8 mouse cellular contexts compared by ENCODE assay signal in the genomic region with DNA sequence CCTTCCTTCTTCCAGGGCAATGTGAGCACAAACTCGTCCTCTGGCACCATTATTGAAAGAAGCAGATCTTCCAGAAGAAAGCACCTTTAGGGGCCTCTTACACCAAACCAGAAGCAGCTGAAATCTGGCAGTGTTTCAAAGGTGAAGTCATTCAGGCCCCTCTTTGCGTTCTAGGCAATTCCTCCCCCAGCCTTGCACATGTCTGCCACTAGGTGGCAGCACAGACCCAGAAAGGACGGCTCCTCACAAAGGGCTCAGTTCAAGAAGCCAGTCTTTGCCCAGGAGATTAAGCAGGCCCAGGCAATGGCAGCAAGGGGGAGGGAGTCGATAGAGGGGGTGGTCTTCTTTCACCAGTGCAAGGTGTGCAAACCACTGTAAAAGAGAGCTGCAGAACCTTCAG. TPM values are rescaled to one million over a fixed set of nuclear protein-coding genes. Genes with fewer than 3 reads are reported as not detected.
DNase-seq lines count a peak whose midpoint lies in the region; ATAC-seq lines count a peak whose summit lies in the region.

No protein-coding gene starts in this region.

- peak overlapping the region; percentile 89; the same call in 1 of the 2 replicates for H3K4me2 ChIP-seq in hindbrain, embryonic 12.5 days (replicated peaks)

- H3K4me3 ChIP-seq in hindbrain, embryonic 12.5 days, result no peak overlapping the region

- no peak overlapping the region for H3K9ac ChIP-seq in hindbrain, embryonic 12.5 days

- WGBS in hindbrain, embryonic 12.5 days, result 0% methylated on average over 4 of the region's 4 CpGs

- peak; percentile 93 for DNase-seq in ZHBTc4 (ENCODE audit: low read depth, low spot score)
- peak; percentile 96 to 97 for DNase-seq in cerebellum, postnatal 10 days
- peak; percentile 79 to 84 for DNase-seq in frontal cortex, postnatal 10 days (ENCODE audit: low spot score in 2 of 2)
- DNase-seq in layer of hippocampus, postnatal 36 days, result peak; percentile 79 to 84
- peak; percentile 89 to 92 for DNase-seq in right cerebral cortex, postnatal 10 days (ENCODE audit: low spot score in 2 of 2)
- DNase-seq in urinary bladder, postnatal 36 days (ENCODE audit: low spot score in 2 of 2), result peak; percentile 75 to 83

- ATAC-seq in hindbrain, embryonic 12.5 days (ENCODE audit: low FRiP score), result peak; percentile 21; the same call in 1 of the 2 replicates
- ATAC-seq in megakaryocyte, adult 5-6 weeks (ENCODE audit: poor library complexity, severe bottlenecking), result peak; percentile 56

- no peak overlapping the region for H3K27ac ChIP-seq in hindbrain, embryonic 12.5 days

- H3K4me1 ChIP-seq in hindbrain, embryonic 12.5 days, result peaks cover 37% of the 10 kb centered on the region

- no peaks in the 10 kb centered on the region for H3K36me3 ChIP-seq in hindbrain, embryonic 12.5 days

- peaks cover 32% of the 10 kb centered on the region for H3K27me3 ChIP-seq in hindbrain, embryonic 12.5 days

- H3K9me3 ChIP-seq in hindbrain, embryonic 12.5 days (replicated peaks), result no peaks in the 10 kb centered on the region

RNA-seq across cellular contexts. Expression of a gene that starts 4.3 kb away (rescaled TPM):
- 565 and 605 TPM in 2 replicates for polyA plus RNA-seq in hindbrain, embryonic 12.5 days (2016; fragmentation: Nextera tagmentation; extraction: Ambion mirVana)
- total RNA-seq in layer of hippocampus, postnatal 36 days (2021), result 100 to 1,000 TPM; 144 to 150 TPM
- 7.9 and 19.1 TPM in 2 replicates for total RNA-seq in megakaryocyte, adult 5-6 weeks (2015)
- total RNA-seq in megakaryocyte, adult 5-6 weeks (2017), result 3.6 and 5.4 TPM in 2 replicates

RNA-seq across cellular contexts. Expression of a gene that starts 38.3 kb away (rescaled TPM):
- polyA plus RNA-seq in hindbrain, embryonic 12.5 days (2016; fragmentation: Nextera tagmentation; extraction: Ambion mirVana), result 8.3 and 9.5 TPM in 2 replicates
- total RNA-seq in layer of hippocampus, postnatal 36 days (2021), result 10 to 100 TPM; 27.6 to 31.7 TPM
- 4.0 and 4.7 TPM in 2 replicates for total RNA-seq in megakaryocyte, adult 5-6 weeks (2015)
- total RNA-seq in megakaryocyte, adult 5-6 weeks (2017), result 4.7 and 5.0 TPM in 2 replicates

Comparison
In these comparisons a context has a peak if more than half of its experiments do, and no peak if none do; other contexts are left out.
1. RNA of a gene that starts 4.3 kb away (total RNA-seq): 144 to 150 TPM in layer of hippocampus, postnatal 36 days; 3.6 to 19.1 TPM in megakaryocyte, adult 5-6 weeks; every median in the first group is over 4 times any median in the second.
2. RNA of a gene that starts 38.3 kb away (total RNA-seq): 27.6 to 31.7 TPM in layer of hippocampus, postnatal 36 days; 4.0 to 5.0 TPM in megakaryocyte, adult 5-6 weeks; every median in the first group is over 4 times any median in the second.
3. Peak in every context shown above with its lines, with median percentiles within 50 percentile points of each other: DNase-seq.